Mouse (Mus musculus) left cerebral cortex, postnatal 36 days (tissue): Measurements from ENCODE around the gene Trim33. TPM values are rescaled to one million over a fixed set of nuclear protein-coding genes. Genes with fewer than 3 reads are reported as not detected.

Experiments
- DNase-seq, 2 experiments: peaks; one replicate each; pipeline ENCODE4 v3.0.0; 2021 to 2022; ENCODE audit warnings: low spot score in 2 of 2, mixed read lengths in 1 of 2
- intact Hi-C: fragments of 180-260 bp; cut with DNase I; formaldehyde crosslinking; loops from one replicate; pipeline ENCODE4 v1.15.1; 2025
- total RNA-seq, 2 experiments: library from RNA; stranded (reverse); gene quantifications; 2 replicates each; pipeline ENCODE4 v1.2.3; 2021

Trim33 gene
- total RNA-seq, 2 experiments from 2014 or later: 48.2 to 59.1 TPM

GRCm38 (mm10) chr3:103353518-103353917 is 74.4 kb downstream of the Trim33 start:
- intact Hi-C loops: loop anchor here (10.0 kb wide), 1 partner anchor 299 kb away; the partner anchor contains the start of gene Nras
- DNase-seq: no peak

GRCm38 (mm10) chr3:103354041-103354440 is 74.9 kb downstream of the Trim33 start:
- no peak for DNase-seq
- intact Hi-C loops: loop anchor here (10.0 kb wide), 1 partner anchor 299 kb away; the partner anchor contains the start of gene Nras

- intact Hi-C loops: no loop called here
- no peak for DNase-seq
Observed at GRCm38 (mm10) chr3:103361150-103361549, 82.1 kb downstream of the Trim33 start.

- intact Hi-C loops: no loop called here
Observed at GRCm38 (mm10) chr3:103364182-103364945, 85.3 kb downstream of the Trim33 start.

GRCm38 (mm10) chr3:103367176-103367970 is 88.3 kb downstream of the Trim33 start:
- intact Hi-C loops: no loop called here
- DNase-seq: no peak

More at GRCm38 (mm10) chr3:103364182-103364945, 85.3 kb downstream of the Trim33 start:
- no peak for DNase-seq

- DNase-seq: no peak
- intact Hi-C loops: no loop called here
Observed at GRCm38 (mm10) chr3:103368731-103369130, 89.6 kb downstream of the Trim33 start.

- DNase-seq: peak; percentile 28 to 43
- intact Hi-C loops: no loop called here
Observed at GRCm38 (mm10) chr3:103374028-103374427, 94.9 kb downstream of the Trim33 start.

GRCm38 (mm10) chr3:103375181-103375855 is 96.2 kb downstream of the Trim33 start:
- intact Hi-C loops: no loop called here
- no peak for DNase-seq

GRCm38 (mm10) chr3:103378018-103378417 is 98.9 kb downstream of the Trim33 start:
- intact Hi-C loops: no loop called here
- no peak for DNase-seq

GRCm38 (mm10) chr3:103379371-103379770 is 100.3 kb downstream of the Trim33 start:
- intact Hi-C loops: no loop called here
- no peak for DNase-seq

GRCm38 (mm10) chr3:103380814-103381213 is 101.7 kb downstream of the Trim33 start:
- intact Hi-C loops: loop anchor here (10.0 kb wide), 1 partner anchor 196 kb away; no protein-coding TSS in a partner anchor
- DNase-seq: no peak

- no peak for DNase-seq
- intact Hi-C loops: loop anchor here (10.0 kb wide), 1 partner anchor 197 kb away; no protein-coding TSS in a partner anchor
Observed at GRCm38 (mm10) chr3:103381441-103381840, 102.3 kb downstream of the Trim33 start.

GRCm38 (mm10) chr3:103382872-103383567 is 103.9 kb downstream of the Trim33 start:
- intact Hi-C loops: loop anchor here (10.0 kb wide), 1 partner anchor 198 kb away; no protein-coding TSS in a partner anchor
- DNase-seq: peak; percentile 83 to 86

- no peak for DNase-seq
- intact Hi-C loops: loop anchor here (10.0 kb wide), 1 partner anchor 200 kb away; no protein-coding TSS in a partner anchor
Observed at GRCm38 (mm10) chr3:103384486-103384885, 105.4 kb downstream of the Trim33 start.

- intact Hi-C loops: loop anchor here (10.0 kb wide), 1 partner anchor 200 kb away; no protein-coding TSS in a partner anchor
- no peak for DNase-seq
Observed at GRCm38 (mm10) chr3:103384949-103385348, 105.9 kb downstream of the Trim33 start.

- intact Hi-C loops: loop anchor here (10.0 kb wide), 1 partner anchor 201 kb away; no protein-coding TSS in a partner anchor
Observed at GRCm38 (mm10) chr3:103385383-103386291, 106.5 kb downstream of the Trim33 start.

GRCm38 (mm10) chr3:103386292-103387031 is 107.4 kb downstream of the Trim33 start:
- no peak for DNase-seq
- intact Hi-C loops: loop anchor here (10.0 kb wide), 1 partner anchor 202 kb away; no protein-coding TSS in a partner anchor

More at GRCm38 (mm10) chr3:103385383-103386291, 106.5 kb downstream of the Trim33 start:
- no peak for DNase-seq
